Mouse (Mus musculus) embryonic fibroblast, embryonic 13.5 days (primary cell): ENCODE data around the gene Slco6d1.

Experiments used
- CTCF ChIP-seq: IDR thresholded peaks from 2 replicates; pipeline ENCODE4 v1.5.1; 2011; ENCODE audit warnings: mild to moderate bottlenecking, control low read depth, low read length, moderate library complexity, borderline replicate concordance; ENCODE audit not compliant: insufficient read depth
- POLR2A ChIP-seq: IDR thresholded peaks from 2 replicates; pipeline ENCODE4 v1.6.1; 2011; ENCODE audit warnings: low read depth, mild to moderate bottlenecking, control low read depth, low read length, moderate library complexity

GRCm38 (mm10) chr1:98523537-98523936 lies 102.6 kb downstream of the Slco6d1 start:
- TF ChIP-seq CTCF (no peak), POLR2A (no peak)
